Mouse (Mus musculus): ENCODE results near the gene Dhdh. TPM values are rescaled to one million over a fixed set of nuclear protein-coding genes. Genes with fewer than 3 reads are reported as not detected.
A peak's percentile ranks its signal among the peaks of the same experiment; 100 is the strongest.

Dhdh gene
- polyA plus RNA-seq, 2 experiments = 1.6 to 2.2 TPM

GRCm38 (mm10) chr7:45498427-45498826, 9.8 kb upstream of the Dhdh start:
- WGBS (ENCODE audit: insufficient replicate concordance) = 94% methylated on average over 6 of the region's 6 CpGs
- H3K9ac ChIP-seq (replicated peaks) = no peak overlapping the region
- DNase-seq (ENCODE audit: low read depth in 3 of 3, low spot score in 3 of 3) (no peak), ATAC-seq (ENCODE audit: insufficient read depth) (no peak)
- H3K9me3 ChIP-seq (ENCODE audit: control insufficient read depth, low read length) = no peaks in the 10 kb centered on the region
- no peaks in the 10 kb centered on the region for H3K4me1 ChIP-seq (replicated peaks; ENCODE audit: control insufficient read depth in 2 of 2, insufficient read depth in 2 of 2, low read length in 1 of 2)
- no peak overlapping the region for H3K27ac ChIP-seq
- no peaks in the 10 kb centered on the region for H3K27me3 ChIP-seq (ENCODE audit: control insufficient read depth, insufficient read depth, low read length)
- H3K4me2 ChIP-seq (ENCODE audit: low read depth) = no peak overlapping the region
- peaks cover 74% of the 10 kb centered on the region for H3K36me3 ChIP-seq (replicated peaks; ENCODE audit: control insufficient read depth, insufficient read depth, low read depth)
- no peak overlapping the region for H3K4me3 ChIP-seq (ENCODE audit: insufficient read depth in 1 of 2, low read depth in 2 of 2, low read length in 2 of 2)
- TF ChIP-seq CTCF (IDR thresholded peaks at IDR 0.05; ENCODE audit: low read depth) = no peak
- no peak for TF ChIP-seq EP300 (IDR thresholded peaks at IDR 0.05; ENCODE audit: low read depth)

GRCm38 (mm10) chr7:45494548-45494947, 5.9 kb upstream of the Dhdh start:
- Histone ChIP-seq H3K4me1 (replicated peaks; ENCODE audit: control insufficient read depth in 2 of 2, insufficient read depth in 2 of 2, low read length in 1 of 2) (peaks cover 6 to 20% of the 10 kb centered on the region in 2 experiments), H3K27me3 (ENCODE audit: control insufficient read depth, insufficient read depth, low read length) (no peaks in the 10 kb centered on the region), H3K9me3 (ENCODE audit: control insufficient read depth, low read length) (no peaks in the 10 kb centered on the region), H3K27ac (no peak overlapping the region), H3K4me2 (ENCODE audit: low read depth) (no peak overlapping the region), H3K9ac (replicated peaks) (no peak overlapping the region), H3K36me3 (replicated peaks; ENCODE audit: control insufficient read depth, insufficient read depth, low read depth) (peaks cover 58% of the 10 kb centered on the region), H3K4me3 (ENCODE audit: insufficient read depth in 1 of 2, low read depth in 2 of 2, low read length in 2 of 2) (no peak overlapping the region)
- ATAC-seq (ENCODE audit: insufficient read depth) = no peak
- no peak for DNase-seq (ENCODE audit: low read depth in 3 of 3, low spot score in 3 of 3)
- TF ChIP-seq EP300 (IDR thresholded peaks at IDR 0.05; ENCODE audit: low read depth) (no peak), CTCF (IDR thresholded peaks at IDR 0.05; ENCODE audit: low read depth) (no peak)
- WGBS (ENCODE audit: insufficient replicate concordance) = 78% methylated on average over 9 of the region's 9 CpGs

GRCm38 (mm10) chr7:45492951-45493350, 4.3 kb upstream of the Dhdh start:
- H3K27ac ChIP-seq = no peak overlapping the region
- peaks cover 14 to 29% of the 10 kb centered on the region in 2 experiments for H3K4me1 ChIP-seq (replicated peaks; ENCODE audit: control insufficient read depth in 2 of 2, insufficient read depth in 2 of 2, low read length in 1 of 2)
- no peaks in the 10 kb centered on the region for H3K27me3 ChIP-seq (ENCODE audit: control insufficient read depth, insufficient read depth, low read length)
- TF ChIP-seq CTCF (IDR thresholded peaks at IDR 0.05; ENCODE audit: low read depth) = no peak
- TF ChIP-seq EP300 (IDR thresholded peaks at IDR 0.05; ENCODE audit: low read depth) = no peak
- H3K9ac ChIP-seq (replicated peaks) = no peak overlapping the region
- ATAC-seq (ENCODE audit: insufficient read depth) = no peak
- no peaks in the 10 kb centered on the region for H3K9me3 ChIP-seq (ENCODE audit: control insufficient read depth, low read length)
- DNase-seq (ENCODE audit: low read depth in 3 of 3, low spot score in 3 of 3) = no peak
- no peak overlapping the region for H3K4me3 ChIP-seq (ENCODE audit: insufficient read depth in 1 of 2, low read depth in 2 of 2, low read length in 2 of 2)
- no peak overlapping the region for H3K4me2 ChIP-seq (ENCODE audit: low read depth)
- H3K36me3 ChIP-seq (replicated peaks; ENCODE audit: control insufficient read depth, insufficient read depth, low read depth) = peaks cover 42% of the 10 kb centered on the region
- WGBS (ENCODE audit: insufficient replicate concordance) = 82% methylated on average over 5 of the region's 5 CpGs

GRCm38 (mm10) chr7:45492225-45492844, 3.7 kb upstream of the Dhdh start:
- Histone ChIP-seq H3K36me3 (replicated peaks; ENCODE audit: control insufficient read depth, insufficient read depth, low read depth) (peaks cover 36% of the 10 kb centered on the region), H3K9me3 (ENCODE audit: control insufficient read depth, low read length) (no peaks in the 10 kb centered on the region), H3K9ac (replicated peaks) (no peak overlapping the region), H3K4me1 (replicated peaks; ENCODE audit: control insufficient read depth in 2 of 2, insufficient read depth in 2 of 2, low read length in 1 of 2) (peaks cover 14 to 30% of the 10 kb centered on the region in 2 experiments), H3K4me2 (ENCODE audit: low read depth) (no peak overlapping the region), H3K27me3 (ENCODE audit: control insufficient read depth, insufficient read depth, low read length) (no peaks in the 10 kb centered on the region), H3K4me3 (ENCODE audit: insufficient read depth in 1 of 2, low read depth in 2 of 2, low read length in 2 of 2) (no peak overlapping the region), H3K27ac (no peak overlapping the region)
- no peak for ATAC-seq (ENCODE audit: insufficient read depth)
- no peak for DNase-seq (ENCODE audit: low read depth in 3 of 3, low spot score in 3 of 3)
- 90% methylated on average over 8 of the region's 8 CpGs for WGBS (ENCODE audit: insufficient replicate concordance)
- TF ChIP-seq EP300 (IDR thresholded peaks at IDR 0.05; ENCODE audit: low read depth) (no peak), CTCF (IDR thresholded peaks at IDR 0.05; ENCODE audit: low read depth) (no peak)

GRCm38 (mm10) chr7:45491264-45491663, 2.7 kb upstream of the Dhdh start:
- Histone ChIP-seq H3K27ac (no peak overlapping the region; the same call in 1 of the 2 replicates), H3K27me3 (ENCODE audit: control insufficient read depth, insufficient read depth, low read length) (no peaks in the 10 kb centered on the region), H3K4me1 (replicated peaks; ENCODE audit: control insufficient read depth in 2 of 2, insufficient read depth in 2 of 2, low read length in 1 of 2) (peaks cover 19 to 39% of the 10 kb centered on the region in 2 experiments), H3K36me3 (replicated peaks; ENCODE audit: control insufficient read depth, insufficient read depth, low read depth) (peaks cover 31% of the 10 kb centered on the region), H3K9me3 (ENCODE audit: control insufficient read depth, low read length) (no peaks in the 10 kb centered on the region), H3K4me2 (ENCODE audit: low read depth) (peak overlapping the region; percentile 21), H3K4me3 (ENCODE audit: insufficient read depth in 1 of 2, low read depth in 2 of 2, low read length in 2 of 2) (no peak overlapping the region), H3K9ac (replicated peaks) (no peak overlapping the region; the same call in 1 of the 2 replicates)
- no peak for TF ChIP-seq CTCF (IDR thresholded peaks at IDR 0.05; ENCODE audit: low read depth)
- TF ChIP-seq EP300 (IDR thresholded peaks at IDR 0.05; ENCODE audit: low read depth) = no peak
- DNase-seq (ENCODE audit: low read depth in 3 of 3, low spot score in 3 of 3) = no peak
- ATAC-seq (ENCODE audit: insufficient read depth) = peak; percentile 55
- WGBS (ENCODE audit: insufficient replicate concordance) = 11% methylated on average over 3 of the region's 3 CpGs

Data from liver, embryonic 14.5 days (tissue).